Mouse (Mus musculus) olfactory bulb, adult 2 months (tissue): ENCODE results near the gene Aagab. TPM values are rescaled to one million over a fixed set of nuclear protein-coding genes. Genes with fewer than 3 reads are reported as not detected.

Source experiments
- H3K27ac ChIP-seq: fragments of 200-500 bp; 2 replicates; pipeline ENCODE4 v1.5.1; 2012; ENCODE audit warnings: low read depth, low read length; ENCODE audit not compliant: insufficient read depth
- H3K4me1 ChIP-seq: fragments of 200-500 bp; 2 replicates; pipeline ENCODE4 v1.6.1; 2012; ENCODE audit warnings: low read length; ENCODE audit not compliant: control insufficient read depth, insufficient read depth
- H3K4me3 ChIP-seq: fragments of 200-500 bp; 2 replicates; pipeline ENCODE4 v1.5.1; 2012; ENCODE audit warnings: mild to moderate bottlenecking, low read depth, low read length, moderate library complexity; ENCODE audit not compliant: insufficient read depth
- CTCF ChIP-seq: fragments of 200-500 bp; IDR thresholded peaks from 2 replicates; pipeline ENCODE4 v1.5.1; 2012; ENCODE audit warnings: low read depth, mild to moderate bottlenecking, low read length, moderate library complexity; ENCODE audit not compliant: insufficient read depth
- POLR2A ChIP-seq: fragments of 200-500 bp; IDR thresholded peaks from 2 replicates; pipeline ENCODE4 v1.6.1; 2012; ENCODE audit warnings: mild to moderate bottlenecking, low read depth, low read length, moderate library complexity; ENCODE audit not compliant: insufficient read depth
- WGBS: fragments of 180-500 bp; shearing (Covaris S2); methylation state at CpG from one replicate; pipeline ENCODE4 v1.1.7; 2018; 5-methylcytosine and 5-hydroxymethylcytosine counted together
- polyA plus RNA-seq: library from polyadenylated mRNA; stranded (reverse); fragments of >200 nt; gene quantifications from 2 replicates; pipeline ENCODE4 v1.2.4, GENCODE M21; 2012; ENCODE audit warnings: low replicate concordance; ENCODE audit not compliant: missing spikeins, insufficient read depth, insufficient read length

Gene Aagab
- polyA plus RNA-seq, 1 experiment, result not detected

DNA sequence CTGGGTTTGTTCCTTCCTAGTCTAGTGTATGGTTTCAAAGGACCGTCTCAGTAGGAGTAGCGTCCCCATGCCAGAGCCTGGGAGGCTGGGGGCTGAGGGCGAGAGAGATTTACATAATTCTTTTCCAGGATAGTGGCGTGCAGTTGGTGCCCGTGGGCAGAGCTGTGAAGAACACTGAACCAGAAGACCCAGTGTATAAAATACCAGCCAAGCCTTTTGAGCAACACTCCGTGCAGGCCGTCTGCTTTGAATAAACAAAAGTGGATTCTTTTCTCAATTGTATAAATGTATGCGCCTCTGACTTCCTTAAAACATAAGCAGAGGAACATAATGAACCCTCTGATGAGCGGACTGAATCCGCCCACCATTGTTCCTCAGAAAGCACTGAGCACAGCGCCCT, 30.5 kb downstream of the Aagab start:
- peaks cover 32% of the 10 kb centered on the region for H3K4me1 ChIP-seq
- 26% methylated on average over 11 of the region's 11 CpGs for WGBS
- H3K27ac ChIP-seq, result no peak overlapping the region
- TF ChIP-seq POLR2A (no peak), CTCF (no peak)
- H3K4me3 ChIP-seq, result no peak overlapping the region

GRCm38 (mm10) chr9:63633334-63633733, 30.9 kb downstream of the Aagab start:
- TF ChIP-seq POLR2A, result no peak
- no peak for TF ChIP-seq CTCF
- Histone ChIP-seq H3K4me3 (no peak overlapping the region), H3K4me1 (peaks cover 32% of the 10 kb centered on the region), H3K27ac (no peak overlapping the region)
- WGBS, result 40% methylated on average over 7 of the region's 7 CpGs

DNA sequence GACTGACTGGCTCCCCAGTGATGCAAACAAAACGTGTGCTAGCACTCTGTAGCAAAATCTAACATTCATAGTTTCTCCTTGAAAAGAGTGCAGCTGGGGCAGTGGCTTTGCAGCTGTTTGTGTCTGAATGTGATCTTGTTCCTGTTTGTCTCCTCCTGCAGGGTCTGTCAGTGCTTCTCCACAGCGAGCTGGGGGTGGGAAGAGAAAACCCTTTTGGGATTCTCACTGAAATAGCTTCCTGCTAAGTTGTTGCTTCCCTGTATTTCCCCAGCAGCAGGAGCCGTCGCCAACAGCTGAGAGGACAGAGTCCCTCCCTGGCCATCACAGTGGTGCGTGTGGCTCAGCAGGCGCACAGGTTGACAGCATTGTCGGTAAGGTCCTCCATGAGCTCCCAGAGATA, 33.7 kb downstream of the Aagab start:
- 46% methylated on average over 7 of the region's 7 CpGs for WGBS
- Histone ChIP-seq H3K4me3 (no peak overlapping the region), H3K4me1 (peaks cover 32% of the 10 kb centered on the region), H3K27ac (0 out of 2 replicates have a peak overlapping the region, but pooled peaks have one; percentile 16)
- no peak for TF ChIP-seq POLR2A
- no peak for TF ChIP-seq CTCF

DNA sequence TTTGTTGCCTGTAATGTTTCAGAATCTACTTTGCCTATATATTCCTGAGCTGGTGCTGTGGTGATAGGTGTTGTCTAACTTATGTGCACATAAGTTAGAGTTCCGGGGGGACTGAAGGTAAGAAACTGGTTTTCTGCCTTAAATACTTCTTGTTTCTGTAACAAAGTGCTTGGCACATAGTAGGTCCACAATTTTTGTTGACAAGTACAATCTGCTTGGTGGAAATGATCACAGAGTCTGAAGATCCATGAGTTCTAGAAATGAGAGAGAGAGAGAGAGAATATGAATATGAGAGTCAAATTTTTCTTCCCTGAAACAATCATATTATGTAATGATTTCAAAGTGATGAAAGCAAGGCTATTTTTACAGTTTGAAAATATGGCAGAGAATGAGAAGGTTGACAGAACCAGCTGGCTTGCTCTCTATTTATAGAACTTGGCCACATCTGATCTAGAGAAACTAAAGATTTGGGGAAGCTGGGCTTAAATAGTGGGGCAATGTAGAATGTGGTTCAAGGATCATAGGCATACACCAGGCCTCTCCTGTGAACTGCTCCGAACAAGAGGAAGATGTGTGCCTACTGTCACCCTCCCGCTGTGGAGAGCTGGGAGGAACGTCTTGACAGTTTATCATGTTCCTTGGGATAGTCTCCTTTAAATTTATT, 39.7 kb downstream of the Aagab start:
- 91% methylated on average over 4 of the region's 4 CpGs for WGBS
- Histone ChIP-seq H3K4me3 (no peak overlapping the region), H3K4me1 (peaks cover 2% of the 10 kb centered on the region), H3K27ac (no peak overlapping the region)
- TF ChIP-seq CTCF (no peak), POLR2A (no peak)

GRCm38 (mm10) chr9:63644011-63644410, 41.6 kb downstream of the Aagab start:
- TF ChIP-seq CTCF, result no peak
- no peak for TF ChIP-seq POLR2A
- no peak overlapping the region for H3K27ac ChIP-seq
- 95% methylated on average over 6 of the region's 6 CpGs for WGBS
- peaks cover 9% of the 10 kb centered on the region for H3K4me1 ChIP-seq
- no peak overlapping the region for H3K4me3 ChIP-seq

- Histone ChIP-seq H3K27ac (no peak overlapping the region), H3K4me3 (no peak overlapping the region), H3K4me1 (peaks cover 9% of the 10 kb centered on the region)
- no peak for TF ChIP-seq POLR2A
- no peak for TF ChIP-seq CTCF
- WGBS, result 85% methylated on average over 8 of the region's 8 CpGs
Measured at GRCm38 (mm10) chr9:63645084-63645483, 42.6 kb downstream of the Aagab start.

DNA sequence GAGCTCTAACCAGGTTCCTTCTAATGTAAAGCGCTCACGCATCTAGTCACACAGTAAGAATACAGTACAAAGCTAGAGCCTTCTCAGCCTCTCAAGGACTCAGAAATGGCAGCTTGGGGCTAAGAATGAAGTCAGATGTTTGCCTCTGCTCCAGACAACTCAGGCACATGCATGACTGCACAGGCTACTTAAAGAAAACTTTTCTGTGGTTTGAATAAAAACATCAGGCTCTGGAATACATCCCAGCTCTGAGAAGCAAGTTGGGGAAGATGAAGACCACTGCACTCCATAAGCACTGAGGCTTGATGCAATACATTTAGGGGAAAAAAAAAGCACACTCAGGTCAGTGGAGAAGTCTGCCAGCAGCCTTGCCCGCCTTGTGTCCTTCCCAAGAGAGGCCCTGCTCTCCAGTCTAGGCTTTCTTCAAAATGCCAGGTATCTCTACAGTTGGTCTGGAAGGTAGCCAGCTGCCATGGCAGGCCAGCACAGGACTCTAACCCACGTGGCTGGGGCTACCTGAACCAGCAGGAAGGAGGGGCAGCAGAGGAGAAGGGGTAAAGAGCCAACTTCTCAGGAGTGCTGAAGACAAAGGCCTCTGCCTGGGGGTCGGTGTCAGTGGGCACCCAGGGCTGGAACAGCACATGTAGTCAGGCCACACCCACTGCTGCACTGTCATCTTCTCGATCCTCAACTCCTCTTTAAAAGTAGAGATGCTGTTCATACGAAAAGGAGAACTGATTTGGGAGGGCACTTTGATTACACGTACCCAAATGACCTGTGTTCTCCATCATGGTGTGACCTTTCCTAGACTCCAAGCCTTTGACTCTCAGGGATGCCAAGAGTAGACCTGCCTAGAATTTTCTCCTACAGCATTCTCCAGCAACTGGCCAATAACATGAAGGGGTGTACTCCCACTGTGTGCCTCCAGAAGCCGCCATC, 45.4 kb downstream of the Aagab start:
- Histone ChIP-seq H3K4me1 (peaks cover 21% of the 10 kb centered on the region), H3K4me3 (no peak overlapping the region), H3K27ac (no peak overlapping the region)
- 78% methylated on average over 9 of the region's 9 CpGs for WGBS
- TF ChIP-seq CTCF (no peak), POLR2A (no peak)

DNA sequence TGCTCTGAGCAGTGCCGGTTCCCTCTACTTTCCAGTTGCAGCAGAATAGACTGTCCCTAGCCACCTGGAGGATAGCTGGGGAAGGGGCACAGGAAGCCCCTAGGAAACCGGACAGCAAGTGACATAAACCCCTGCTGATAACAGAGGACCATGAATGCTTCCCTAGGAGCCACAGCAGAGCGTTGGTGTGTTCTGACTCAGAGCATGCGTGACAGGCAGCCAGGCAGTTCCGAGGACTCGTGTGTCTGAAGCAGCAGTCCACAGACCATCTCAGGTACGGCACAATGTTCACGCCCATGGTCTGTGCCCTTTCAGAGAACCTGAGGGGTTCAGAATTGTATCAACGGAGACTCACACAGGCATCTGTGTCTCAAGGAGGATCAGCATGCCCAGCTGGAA, 46.1 kb downstream of the Aagab start:
- 48% methylated on average over 9 of the region's 9 CpGs for WGBS
- no peak overlapping the region for H3K27ac ChIP-seq
- peaks cover 25% of the 10 kb centered on the region for H3K4me1 ChIP-seq
- TF ChIP-seq CTCF (no peak), POLR2A (no peak)
- no peak overlapping the region for H3K4me3 ChIP-seq
